Mouse (Mus musculus): ENCODE measurements around the gene Lamb3.

DNA sequence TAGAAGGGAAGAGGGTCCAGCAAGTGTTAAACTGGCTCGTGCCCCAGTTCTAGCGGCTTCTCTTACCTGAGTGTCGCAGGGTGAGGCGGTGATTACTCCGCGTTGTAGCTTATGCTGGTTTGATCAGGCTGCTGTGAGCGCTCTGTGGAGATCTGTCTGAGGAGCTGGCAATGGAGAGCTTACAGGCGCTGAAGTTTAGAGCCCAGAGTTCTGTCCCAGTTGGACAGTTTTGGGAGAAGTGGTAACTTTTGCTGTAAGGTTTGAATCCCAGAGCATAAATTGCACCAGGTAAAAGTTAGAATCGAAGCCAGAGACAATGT lies 33.7 kb upstream of the Lamb3 start:
- no peak for TF ChIP-seq CTCF (conservative IDR thresholded peaks at IDR 0.05; ENCODE audit: insufficient read depth, insufficient read length, low read depth, low read length)
- no peak for TF ChIP-seq POLR2A (IDR thresholded peaks at IDR 0.05; ENCODE audit: low read depth, low read length)
